Mouse (Mus musculus): ENCODE data around the gene Mapkbp1. TPM values are rescaled to one million over a fixed set of nuclear protein-coding genes. Genes with fewer than 3 reads are reported as not detected.

The Mapkbp1 gene
- total and polyA plus RNA-seq, 2 experiments from 2014 or later, result 1.1 to 18.7 TPM

- no peak overlapping the region for H3K4me3 ChIP-seq (ENCODE audit: low read depth, low read length)
- TF ChIP-seq CTCF (IDR thresholded peaks at IDR 0.05; ENCODE audit: low read depth), result no peak
- no peak for TF ChIP-seq EP300 (IDR thresholded peaks at IDR 0.05; ENCODE audit: low read depth)
- no peak overlapping the region for H3K27ac ChIP-seq (ENCODE audit: low read depth)
- ATAC-seq (ENCODE audit: insufficient read depth, low read depth) (no peak), DNase-seq (ENCODE audit: low spot score) (no peak)
- H3K36me3 ChIP-seq (replicated peaks; ENCODE audit: control insufficient read depth, insufficient read depth, low read length), result peaks cover 6% of the 10 kb centered on the region; the same call in 1 of the 2 replicates
- H3K4me1 ChIP-seq (ENCODE audit: control insufficient read depth, insufficient read depth), result no peaks in the 10 kb centered on the region
- no peak overlapping the region for H3K4me2 ChIP-seq (ENCODE audit: low read depth, low read length)
- no peak overlapping the region for H3K9ac ChIP-seq (replicated peaks; ENCODE audit: low read depth, low read length)
- WGBS, result 86% methylated on average over 2 of the region's 2 CpGs
- H3K9me3 ChIP-seq (replicated peaks; ENCODE audit: control insufficient read depth, low read length), result no peaks in the 10 kb centered on the region
- H3K27me3 ChIP-seq (ENCODE audit: control insufficient read depth, insufficient read depth, low read length), result no peaks in the 10 kb centered on the region
These were observed 9.1 kb downstream of the Mapkbp1 start for GRCm38 (mm10) chr2:119981631-119982030.

DNA sequence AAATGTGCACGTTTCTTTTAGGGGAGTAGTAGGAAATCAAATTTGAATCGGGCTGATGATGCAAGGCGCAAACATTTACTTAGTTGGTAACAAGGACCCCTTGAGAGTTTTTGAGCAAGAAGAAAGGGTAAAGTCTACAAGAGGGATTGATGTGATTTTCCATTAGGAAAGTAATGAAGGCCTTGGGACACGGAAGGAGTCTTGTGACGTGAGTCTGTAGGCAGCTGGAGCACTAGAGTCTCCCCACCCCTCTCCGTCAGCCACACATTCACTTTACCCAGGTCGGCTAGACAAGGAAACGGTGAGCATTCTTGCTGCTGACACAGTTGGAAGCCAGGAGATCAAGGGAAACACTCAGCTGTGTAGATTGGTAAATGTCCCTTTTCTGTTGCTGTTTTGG is 13.4 kb downstream of the Mapkbp1 start:
- DNase-seq (ENCODE audit: low spot score), result no peak
- WGBS, result 66% methylated on average over 8 of the region's 8 CpGs
- Histone ChIP-seq H3K9ac (replicated peaks; ENCODE audit: low read depth, low read length) (no peak overlapping the region), H3K4me2 (ENCODE audit: low read depth, low read length) (no peak overlapping the region), H3K4me1 (ENCODE audit: control insufficient read depth, insufficient read depth) (no peaks in the 10 kb centered on the region), H3K27ac (ENCODE audit: low read depth) (no peak overlapping the region), H3K4me3 (ENCODE audit: low read depth, low read length) (no peak overlapping the region), H3K9me3 (replicated peaks; ENCODE audit: control insufficient read depth, low read length) (no peaks in the 10 kb centered on the region), H3K36me3 (replicated peaks; ENCODE audit: control insufficient read depth, insufficient read depth, low read length) (peaks cover 6% of the 10 kb centered on the region; the same call in 1 of the 2 replicates), H3K27me3 (ENCODE audit: control insufficient read depth, insufficient read depth, low read length) (no peaks in the 10 kb centered on the region)
- ATAC-seq (ENCODE audit: insufficient read depth, low read depth), result no peak
- no peak for TF ChIP-seq CTCF (IDR thresholded peaks at IDR 0.05; ENCODE audit: low read depth)
- TF ChIP-seq EP300 (IDR thresholded peaks at IDR 0.05; ENCODE audit: low read depth), result no peak

GRCm38 (mm10) chr2:119986369-119986768 is 13.9 kb downstream of the Mapkbp1 start:
- H3K4me1 ChIP-seq (ENCODE audit: control insufficient read depth, insufficient read depth), result no peaks in the 10 kb centered on the region
- DNase-seq (ENCODE audit: low spot score) (peak; percentile 19), ATAC-seq (ENCODE audit: insufficient read depth, low read depth) (no peak)
- no peaks in the 10 kb centered on the region for H3K9me3 ChIP-seq (replicated peaks; ENCODE audit: control insufficient read depth, low read length)
- no peak overlapping the region for H3K9ac ChIP-seq (replicated peaks; ENCODE audit: low read depth, low read length)
- peaks cover 6% of the 10 kb centered on the region; the same call in 1 of the 2 replicates for H3K36me3 ChIP-seq (replicated peaks; ENCODE audit: control insufficient read depth, insufficient read depth, low read length)
- no peak overlapping the region for H3K27ac ChIP-seq (ENCODE audit: low read depth)
- no peaks in the 10 kb centered on the region for H3K27me3 ChIP-seq (ENCODE audit: control insufficient read depth, insufficient read depth, low read length)
- TF ChIP-seq EP300 (IDR thresholded peaks at IDR 0.05; ENCODE audit: low read depth) (no peak), CTCF (IDR thresholded peaks at IDR 0.05; ENCODE audit: low read depth) (no peak)
- WGBS, result 59% methylated on average over 6 of the region's 6 CpGs
- no peak overlapping the region for H3K4me3 ChIP-seq (ENCODE audit: low read depth, low read length)
- no peak overlapping the region for H3K4me2 ChIP-seq (ENCODE audit: low read depth, low read length)

GRCm38 (mm10) chr2:119987441-119987840 is 14.9 kb downstream of the Mapkbp1 start:
- Histone ChIP-seq H3K9ac (replicated peaks; ENCODE audit: low read depth, low read length) (no peak overlapping the region), H3K4me3 (ENCODE audit: low read depth, low read length) (no peak overlapping the region), H3K27me3 (ENCODE audit: control insufficient read depth, insufficient read depth, low read length) (no peaks in the 10 kb centered on the region), H3K36me3 (replicated peaks; ENCODE audit: control insufficient read depth, insufficient read depth, low read length) (peaks cover 2% of the 10 kb centered on the region; the same call in 1 of the 2 replicates), H3K4me2 (ENCODE audit: low read depth, low read length) (no peak overlapping the region), H3K27ac (ENCODE audit: low read depth) (no peak overlapping the region), H3K9me3 (replicated peaks; ENCODE audit: control insufficient read depth, low read length) (no peaks in the 10 kb centered on the region), H3K4me1 (ENCODE audit: control insufficient read depth, insufficient read depth) (no peaks in the 10 kb centered on the region)
- ATAC-seq (ENCODE audit: insufficient read depth, low read depth) (no peak), DNase-seq (ENCODE audit: low spot score) (no peak)
- TF ChIP-seq CTCF (IDR thresholded peaks at IDR 0.05; ENCODE audit: low read depth) (no peak), EP300 (IDR thresholded peaks at IDR 0.05; ENCODE audit: low read depth) (no peak)
- WGBS, result 86% methylated on average over 2 of the region's 2 CpGs

GRCm38 (mm10) chr2:119988952-119989351 is 16.5 kb downstream of the Mapkbp1 start:
- H3K9me3 ChIP-seq (replicated peaks; ENCODE audit: control insufficient read depth, low read length), result no peaks in the 10 kb centered on the region
- DNase-seq (ENCODE audit: low spot score) (no peak), ATAC-seq (ENCODE audit: insufficient read depth, low read depth) (no peak)
- no peaks in the 10 kb centered on the region for H3K4me1 ChIP-seq (ENCODE audit: control insufficient read depth, insufficient read depth)
- no peaks in the 10 kb centered on the region for H3K27me3 ChIP-seq (ENCODE audit: control insufficient read depth, insufficient read depth, low read length)
- TF ChIP-seq EP300 (IDR thresholded peaks at IDR 0.05; ENCODE audit: low read depth), result no peak
- no peak for TF ChIP-seq CTCF (IDR thresholded peaks at IDR 0.05; ENCODE audit: low read depth)
- no peak overlapping the region for H3K4me3 ChIP-seq (ENCODE audit: low read depth, low read length)
- no peak overlapping the region for H3K9ac ChIP-seq (replicated peaks; ENCODE audit: low read depth, low read length)
- 85% methylated on average over 4 of the region's 4 CpGs for WGBS
- H3K36me3 ChIP-seq (replicated peaks; ENCODE audit: control insufficient read depth, insufficient read depth, low read length), result no peaks in the 10 kb centered on the region
- no peak overlapping the region for H3K4me2 ChIP-seq (ENCODE audit: low read depth, low read length)
- H3K27ac ChIP-seq (ENCODE audit: low read depth), result no peak overlapping the region

GRCm38 (mm10) chr2:119990881-119991280 is 18.4 kb downstream of the Mapkbp1 start:
- WGBS, result 76% methylated on average over 6 of the region's 6 CpGs
- TF ChIP-seq EP300 (IDR thresholded peaks at IDR 0.05; ENCODE audit: low read depth) (no peak), CTCF (IDR thresholded peaks at IDR 0.05; ENCODE audit: low read depth) (no peak)

More at GRCm38 (mm10) chr2:119990881-119991280, 18.4 kb downstream of the Mapkbp1 start:
- DNase-seq (ENCODE audit: low spot score) (no peak), ATAC-seq (ENCODE audit: insufficient read depth, low read depth) (no peak)
- Histone ChIP-seq H3K9ac (replicated peaks; ENCODE audit: low read depth, low read length) (no peak overlapping the region), H3K36me3 (replicated peaks; ENCODE audit: control insufficient read depth, insufficient read depth, low read length) (no peaks in the 10 kb centered on the region), H3K27ac (ENCODE audit: low read depth) (no peak overlapping the region), H3K4me3 (ENCODE audit: low read depth, low read length) (no peak overlapping the region), H3K4me1 (ENCODE audit: control insufficient read depth, insufficient read depth) (peaks cover 10% of the 10 kb centered on the region), H3K9me3 (replicated peaks; ENCODE audit: control insufficient read depth, low read length) (no peaks in the 10 kb centered on the region), H3K4me2 (ENCODE audit: low read depth, low read length) (no peak overlapping the region), H3K27me3 (ENCODE audit: control insufficient read depth, insufficient read depth, low read length) (no peaks in the 10 kb centered on the region)
